ENCODE assay signal across 18 mouse cellular contexts in genomic region chr11:85719091-85719490, GRCm38 (mm10).
DNase-seq lines count a peak whose midpoint lies in the region; ATAC-seq lines count a peak whose summit lies in the region.
"Had no signal": no experiment of that assay in that cellular context is flagged by ENCODE, and none has a peak within 500 bp of the region (broad histone marks: within the 10 kb centered on the region; RNA-seq: fewer than 3 reads in every experiment).

No protein-coding gene starts in this region.

- intact Hi-C loops in heart, postnatal 10 days (cut with DNase I): loop anchor here (5.0 kb wide), 1 partner anchor 103 kb away; no protein-coding TSS in a partner anchor

- peaks cover 30% of the 10 kb centered on the region for H3K4me1 ChIP-seq in heart, embryonic 13.5 days
- peaks cover 25% of the 10 kb centered on the region for H3K4me1 ChIP-seq in kidney, embryonic 16.5 days (ENCODE audit: insufficient read depth, low read length)
- H3K4me1 ChIP-seq in megakaryocyte, embryonic 14.5 days: peaks cover 100% of the 10 kb centered on the region
- H3K4me1 ChIP-seq in stomach, embryonic 16.5 days (ENCODE audit: control insufficient read depth, insufficient read depth, low read length): peaks cover 20% of the 10 kb centered on the region; the same call in 1 of the 2 replicates

- H3K4me3 ChIP-seq in heart, embryonic 13.5 days: no peak overlapping the region
- H3K4me3 ChIP-seq in kidney, embryonic 16.5 days (ENCODE audit: low read length): no peak overlapping the region
- peak overlapping the region; percentile 90 for H3K4me3 ChIP-seq in megakaryocyte, embryonic 14.5 days (replicated peaks)
- H3K4me3 ChIP-seq in stomach, embryonic 16.5 days (replicated peaks; ENCODE audit: low read length): no peak overlapping the region
- H3K4me3 ChIP-seq: forebrain, embryonic 10.5 days; midbrain, embryonic 10.5 days had no signal

- peak overlapping the region; percentile 55; the same call in 1 of the 2 replicates for H3K27ac ChIP-seq in heart, embryonic 13.5 days (replicated peaks)
- peak overlapping the region; percentile 78 for H3K27ac ChIP-seq in kidney, embryonic 16.5 days (ENCODE audit: low read length)
- H3K27ac ChIP-seq in stomach, embryonic 16.5 days (ENCODE audit: low read length): 0 out of 2 replicates have a peak overlapping the region, but pooled peaks have one; percentile 52
- H3K27ac ChIP-seq: forebrain, embryonic 10.5 days; midbrain, embryonic 10.5 days had no signal

- H3K4me2 ChIP-seq in heart, embryonic 13.5 days: no peak overlapping the region
- H3K4me2 ChIP-seq in kidney, embryonic 16.5 days (replicated peaks; ENCODE audit: low read depth, low read length): no peak overlapping the region
- no peak overlapping the region for H3K4me2 ChIP-seq in stomach, embryonic 16.5 days (ENCODE audit: low read depth, low read length)

- 50% methylated on average over 10 of the region's 10 CpGs for WGBS in heart, embryonic 13.5 days
- WGBS in kidney, embryonic 16.5 days: 89% methylated on average over 10 of the region's 10 CpGs
- 86% methylated on average over 10 of the region's 10 CpGs for WGBS in stomach, embryonic 16.5 days

- H3K27me3 ChIP-seq in heart, embryonic 13.5 days (replicated peaks): peaks cover 25% of the 10 kb centered on the region
- H3K27me3 ChIP-seq in kidney, embryonic 16.5 days (ENCODE audit: insufficient read depth, low read length): no peaks in the 10 kb centered on the region; the same call in 1 of the 2 replicates
- no peaks in the 10 kb centered on the region for H3K27me3 ChIP-seq in megakaryocyte, embryonic 14.5 days (replicated peaks)
- H3K27me3 ChIP-seq in stomach, embryonic 16.5 days (ENCODE audit: control insufficient read depth, insufficient read depth, low read length): peaks cover 8% of the 10 kb centered on the region; the same call in 1 of the 2 replicates

- H3K9ac ChIP-seq in heart, embryonic 13.5 days: no peak overlapping the region
- H3K9ac ChIP-seq in kidney, embryonic 16.5 days (replicated peaks; ENCODE audit: low read length): no peak overlapping the region
- H3K9ac ChIP-seq in stomach, embryonic 16.5 days (ENCODE audit: low read length): no peak overlapping the region
- H3K9ac ChIP-seq: forebrain, postnatal 0 days had no signal

- ATAC-seq in heart, embryonic 13.5 days (ENCODE audit: extremely low read depth, insufficient number of reproducible peaks, low FRiP score, low TSS enrichment): no peak
- ATAC-seq in kidney, embryonic 16.5 days (ENCODE audit: low FRiP score, low TSS enrichment): no peak
- ATAC-seq in megakaryocyte, adult 5-6 weeks (ENCODE audit: poor library complexity, severe bottlenecking): no peak
- ATAC-seq in stomach, embryonic 16.5 days (ENCODE audit: insufficient read depth, low FRiP score): no peak
- ATAC-seq: forebrain, postnatal 0 days had no signal

- H3K36me3 ChIP-seq in heart, embryonic 13.5 days: no peaks in the 10 kb centered on the region
- no peaks in the 10 kb centered on the region for H3K36me3 ChIP-seq in kidney, embryonic 16.5 days (ENCODE audit: insufficient read depth, low read length)
- peaks cover 17% of the 10 kb centered on the region for H3K36me3 ChIP-seq in megakaryocyte, embryonic 14.5 days (replicated peaks; ENCODE audit: low read length)
- no peaks in the 10 kb centered on the region for H3K36me3 ChIP-seq in stomach, embryonic 16.5 days (ENCODE audit: control insufficient read depth, insufficient read depth, low read length)
- H3K36me3 ChIP-seq: forebrain, embryonic 10.5 days; midbrain, embryonic 10.5 days had no signal

- DNase-seq in heart, postnatal 10 days: no peak
- no peak for DNase-seq in kidney, postnatal 36 days
- DNase-seq in spleen, postnatal 10 days (ENCODE audit: low spot score in 2 of 2): no peak
- DNase-seq: adrenal gland, postnatal 25 days; B cell, adult 2 months; cerebellum, adult 18-20 months; cerebellum, postnatal 36 days; forebrain, postnatal 0 days; heart, postnatal 4 days; kidney, adult 18-20 months; thymus, postnatal 25 days had no signal

- H3K9me3 ChIP-seq in heart, embryonic 13.5 days: no peaks in the 10 kb centered on the region
- H3K9me3 ChIP-seq in kidney, embryonic 16.5 days (ENCODE audit: low read length): no peaks in the 10 kb centered on the region
- no peaks in the 10 kb centered on the region for H3K9me3 ChIP-seq in megakaryocyte, embryonic 14.5 days
- H3K9me3 ChIP-seq in stomach, embryonic 16.5 days (replicated peaks; ENCODE audit: control insufficient read depth, low read length): no peaks in the 10 kb centered on the region
- H3K9me3 ChIP-seq: forebrain, embryonic 10.5 days; midbrain, embryonic 10.5 days had no signal
